In genomic region chr7:25179606-25180161, GRCm38 (mm10) we compare ENCODE assay signal across 8 mouse cellular contexts. TPM values are rescaled to one million over a fixed set of nuclear protein-coding genes. Genes with fewer than 3 reads are reported as not detected.
DNase-seq lines count a peak whose midpoint lies in the region; ATAC-seq and TF ChIP-seq lines count a peak whose summit lies in the region.

TSS of gene Pou2f2 (minus strand) at chr7:25179726.

- 1% methylated on average over 45 of the region's 56 CpGs for WGBS in intestine, postnatal 0 days

- no peaks in the 10 kb centered on the region for H3K4me1 ChIP-seq in intestine, postnatal 0 days (replicated peaks; ENCODE audit: control insufficient read depth, insufficient read depth, low read length)

- H3K36me3 ChIP-seq in intestine, postnatal 0 days (ENCODE audit: control insufficient read depth, insufficient read depth), result no peaks in the 10 kb centered on the region

- no peak within 1 kb of the TSS for H3K9ac ChIP-seq in intestine, postnatal 0 days (ENCODE audit: low read depth, low read length)

- peak; percentile 61 for ATAC-seq in granulocyte monocyte progenitor cell, adult 5-6 weeks (replicated peaks; ENCODE audit: poor library complexity, severe bottlenecking)
- peak; percentile 55; the same call in 1 of the 2 replicates for ATAC-seq in intestine, postnatal 0 days
- no peak for ATAC-seq in erythroblast, adult 5-6 weeks (replicated peaks; ENCODE audit: low FRiP score, poor library complexity, severe bottlenecking)

- H3K9me3 ChIP-seq in intestine, postnatal 0 days (ENCODE audit: control insufficient read depth), result no peaks in the 10 kb centered on the region

- intact Hi-C loops in left cerebral cortex, postnatal 4 days (cut with DNase I), result loop anchor here (2.0 kb wide), 3 partner anchors 41 to 75 kb away; partner anchors contain the start of genes Dedd2 and Zfp526

- no peak within 1 kb of the TSS for H3K27ac ChIP-seq in intestine, postnatal 0 days (ENCODE audit: low read depth, low read length)

- peak; percentile 17 for DNase-seq in adrenal gland, adult 8-10 months
- peak; percentile 92 for DNase-seq in embryo, embryonic 11 days
- DNase-seq in left cerebral cortex, postnatal 4 days, result peak; percentile 90
- peak; percentile 91 for DNase-seq in mesoderm, embryonic 11.5 days (ENCODE audit: low read depth, low spot score)
- DNase-seq in right cerebral cortex, postnatal 25 days, result peak; percentile 93

- peaks cover 74% of the 10 kb centered on the region for H3K27me3 ChIP-seq in intestine, postnatal 0 days (replicated peaks; ENCODE audit: control insufficient read depth, insufficient read depth, low read length)

- peak within 1 kb of the TSS; percentile 74 for H3K4me2 ChIP-seq in intestine, postnatal 0 days (replicated peaks; ENCODE audit: low read depth)

- H3K4me3 ChIP-seq in intestine, postnatal 0 days (ENCODE audit: low read depth, low read length), result peak within 1 kb of the TSS; percentile 42

- TF ChIP-seq CTCF in intestine, postnatal 0 days (IDR thresholded peaks at IDR 0.05; ENCODE audit: low read depth), result peak; percentile 59

RNA-seq across cellular contexts. Expression of gene Pou2f2, which starts in this region (rescaled TPM):
- 1 to 10 TPM in 3 of 4 experiments, under 1 TPM in 1; 0.90 to 3.5 (median 1.7) TPM for total RNA-seq in adrenal gland, adult 8-10 months (2022)
- total RNA-seq in granulocyte monocyte progenitor cell, adult 5-6 weeks (2014; fragmentation: Nextera tagmentation), result 18.4 and 26.6 TPM in 2 replicates
- 5.0 and 5.1 TPM in 2 replicates for total RNA-seq in granulocyte monocyte progenitor cell, adult 5-6 weeks (2017)
- polyA plus RNA-seq in intestine, postnatal 0 days (2015; fragmentation: Nextera tagmentation; extraction: Ambion mirVana), result 0.53 and 0.72 TPM in 2 replicates
- total RNA-seq in left cerebral cortex, postnatal 4 days (2021), result 10 to 100 TPM; 17.7 to 18.7 TPM
- 3.1 and 4.8 TPM in 2 replicates for total RNA-seq in erythroblast, adult 5-6 weeks (2015; ENCODE audit: low replicate concordance)
- total RNA-seq in erythroblast, adult 5-6 weeks (2017; ENCODE audit: low replicate concordance), result 0.56 and 1.2 TPM in 2 replicates

Comparison
In these comparisons a context has a peak if more than half of its experiments do, and no peak if none do; other contexts are left out.
1. Peak in ATAC-seq, H3K4me3 ChIP-seq and H3K4me2 ChIP-seq in intestine, postnatal 0 days; RNA of the gene not detected or under 1 TPM.
2. DNase-seq: peak in every context shown above with its lines; median percentile 93 in right cerebral cortex, postnatal 25 days; 92 in embryo, embryonic 11 days; 91 in mesoderm, embryonic 11.5 days; 90 in left cerebral cortex, postnatal 4 days; 17 in adrenal gland, adult 8-10 months.